Mouse (Mus musculus) Patski (cell line): ENCODE measurements at regions not wholly inside any gene's neighbourhood (a gene's known extent, or its start where the extent isn't known, plus 50 kb on each side); places are given as distances from the start of the nearest gene placed in this dataset.

Experiments used
- ATAC-seq: fragments of 100-300 bp; one replicate; pipeline ENCODE4 v1.8.0; 2021
- CTCF ChIA-PET: fragments of 350-600 bp; sonication (Branson Sonifier 250); formaldehyde crosslinking; loops from one replicate; lab custom pipeline; 2022; ENCODE audit warnings: inconsistent platforms; lab: Charles Lee
- POLR2A ChIA-PET: fragments of 350-600 bp; sonication (Branson Sonifier 250); formaldehyde crosslinking; loops from one replicate; lab custom pipeline; 2022; ENCODE audit warnings: antibody characterized with exemption, inconsistent platforms; lab: Charles Lee
- DNase-seq: peaks from one replicate; pipeline ENCODE4 v3.0.0-alpha.2; 2011; ENCODE audit warnings: low read depth, low spot score
- H3K27me3 ChIP-seq: fragments of 371-371 bp; one replicate; pipeline ENCODE4 v1.5.1; 2021
- CTCF ChIP-seq: fragments of 100-300 bp; IDR thresholded peaks from one replicate; pipeline ENCODE4 v1.5.1; 2021
- in situ Hi-C: fragments of 300-500 bp; cut with MboI; formaldehyde crosslinking; loops from 3 replicates; pipeline ENCODE4 v1.11.1; 2018; ENCODE audit warnings: low pct_unique_long_range_greater_than_20kb, mixed read lengths

DNA sequence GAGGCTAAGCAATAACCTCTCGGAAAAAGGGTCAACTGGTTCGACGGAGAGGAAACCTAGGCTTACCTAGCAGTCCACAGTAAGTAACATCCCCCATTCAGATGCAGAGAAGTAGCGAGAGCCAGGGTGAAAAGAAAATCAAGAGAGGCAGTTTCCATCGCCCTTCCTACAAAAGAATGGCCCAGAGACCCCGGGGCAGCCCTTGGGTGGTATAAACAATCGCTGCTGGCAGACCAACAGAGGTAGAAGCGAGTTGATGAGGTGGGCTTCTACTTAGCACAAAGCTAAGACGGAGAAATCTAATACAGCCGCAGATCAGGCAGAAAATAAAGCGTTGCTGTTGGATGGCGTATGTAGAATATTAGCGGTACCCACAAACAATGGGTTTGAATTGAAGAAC, 57.8 kb upstream of the Arl15 start:
- ATAC-seq (no peak), DNase-seq (no peak)
- POLR2A ChIA-PET, result no interaction called here
- CTCF ChIA-PET, result no interaction called here
- H3K27me3 ChIP-seq, result no peaks in the 10 kb centered on the region
- no peak for TF ChIP-seq CTCF
- in situ Hi-C loops, result no loop called here

DNA sequence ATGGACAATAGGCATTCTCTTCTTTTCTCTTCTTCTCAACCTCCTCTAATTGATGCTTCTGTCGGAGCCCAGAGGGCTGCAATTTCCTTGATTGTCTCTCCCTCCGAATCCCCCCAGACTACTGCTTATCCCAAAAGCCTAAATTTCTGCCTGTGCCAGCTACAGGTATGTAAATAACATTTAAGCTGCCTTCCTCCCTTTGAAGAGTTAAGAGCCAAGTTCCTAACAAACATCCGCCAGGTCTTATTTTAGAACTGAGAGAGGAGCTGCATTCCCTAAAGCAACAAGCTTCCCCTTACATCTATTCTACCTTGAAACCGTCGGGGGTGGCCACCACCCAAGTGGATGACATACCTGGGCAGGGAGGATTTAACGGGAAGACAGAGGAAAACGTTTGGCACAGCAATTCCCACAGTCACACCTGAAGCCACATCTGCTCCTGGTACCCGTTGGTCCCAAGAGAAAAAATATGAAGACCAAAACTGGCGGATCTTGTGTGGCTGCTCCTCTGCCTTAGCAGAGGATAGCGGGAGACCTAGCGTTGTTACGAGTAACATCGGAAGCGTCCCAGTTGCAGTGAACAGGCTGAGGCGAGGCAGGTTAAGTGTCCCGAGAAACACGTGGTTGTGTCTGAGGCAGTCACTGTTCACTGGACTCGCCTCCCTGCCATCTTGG, 58.6 kb upstream of the Arl15 start:
- no peak for TF ChIP-seq CTCF
- no peaks in the 10 kb centered on the region for H3K27me3 ChIP-seq
- ATAC-seq (no peak), DNase-seq (no peak)
- POLR2A ChIA-PET, result interaction anchor here (0.5 kb wide), 1 partner anchor 840 kb away, joined by 3 read pairs; no protein-coding TSS in a partner anchor
- in situ Hi-C loops, result no loop called here
- CTCF ChIA-PET, result no interaction called here

DNA sequence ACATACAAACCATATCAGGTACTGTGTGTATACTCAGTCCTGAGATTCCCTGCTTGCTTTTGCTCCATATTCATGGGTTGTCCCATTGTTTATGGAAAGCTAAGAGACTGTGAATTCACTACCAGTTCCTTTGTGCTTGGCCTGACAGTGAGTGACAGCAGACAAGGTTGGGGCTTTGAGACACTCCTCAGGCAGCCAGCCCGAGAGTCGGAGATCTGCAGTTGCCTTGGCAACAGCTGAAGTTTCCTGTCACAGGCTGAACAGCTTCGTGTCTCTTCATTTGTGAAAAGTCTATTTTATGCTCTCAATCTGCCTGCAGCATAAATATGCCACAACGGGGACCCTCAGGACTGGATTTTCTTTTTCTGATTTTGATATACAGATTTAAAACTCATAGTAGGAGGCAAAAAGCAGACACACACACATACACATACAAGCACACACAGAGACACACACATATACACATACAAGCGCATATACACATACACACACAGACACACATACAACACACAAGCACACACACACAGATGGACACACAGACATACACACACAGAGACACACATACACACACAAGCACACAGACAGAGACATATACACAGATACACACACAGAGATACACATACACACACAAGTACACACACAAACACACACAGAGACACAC, 60.0 kb upstream of the Arl15 start:
- CTCF ChIA-PET, result interaction anchor here (1.0 kb wide), 2 partner anchors 19 to 35 kb away, joined by 3 read pairs; no protein-coding TSS in a partner anchor
- in situ Hi-C loops, result no loop called here

DNA sequence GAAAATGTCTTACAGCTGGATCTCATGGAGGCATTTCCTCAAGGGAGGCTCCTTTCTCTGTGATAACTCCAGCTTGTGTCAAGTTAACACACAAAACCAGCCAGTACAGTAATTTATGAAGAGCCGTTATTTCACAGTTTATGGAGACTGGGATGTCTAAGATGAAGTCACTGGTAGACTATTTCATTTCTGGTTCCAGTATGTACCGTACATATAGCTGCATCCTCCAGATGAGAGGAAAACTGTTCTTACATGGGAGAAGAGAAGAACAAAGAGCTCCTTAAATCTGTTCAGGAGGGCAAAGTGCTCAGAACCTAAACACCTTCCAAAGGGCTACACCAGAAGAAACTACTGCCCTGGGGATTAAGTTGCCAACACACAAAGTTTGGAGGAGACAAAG, 60.6 kb upstream of the Arl15 start:
- ChIA-PET POLR2A (no interaction called here), CTCF (interaction anchor here (1.0 to 1.2 kb wide), 3 partner anchors 20 to 41 kb away, joined by 3 read pairs; no protein-coding TSS in a partner anchor)
- DNase-seq, result no peak
- H3K27me3 ChIP-seq, result no peaks in the 10 kb centered on the region
- in situ Hi-C loops, result no loop called here
- ATAC-seq, result no peak
- no peak for TF ChIP-seq CTCF

More for the DNA sequence above, 60.0 kb upstream of the Arl15 start:
- DNase-seq, result no peak
- H3K27me3 ChIP-seq, result no peaks in the 10 kb centered on the region
- POLR2A ChIA-PET, result no interaction called here
- ATAC-seq, result no peak
- TF ChIP-seq CTCF, result no peak

DNA sequence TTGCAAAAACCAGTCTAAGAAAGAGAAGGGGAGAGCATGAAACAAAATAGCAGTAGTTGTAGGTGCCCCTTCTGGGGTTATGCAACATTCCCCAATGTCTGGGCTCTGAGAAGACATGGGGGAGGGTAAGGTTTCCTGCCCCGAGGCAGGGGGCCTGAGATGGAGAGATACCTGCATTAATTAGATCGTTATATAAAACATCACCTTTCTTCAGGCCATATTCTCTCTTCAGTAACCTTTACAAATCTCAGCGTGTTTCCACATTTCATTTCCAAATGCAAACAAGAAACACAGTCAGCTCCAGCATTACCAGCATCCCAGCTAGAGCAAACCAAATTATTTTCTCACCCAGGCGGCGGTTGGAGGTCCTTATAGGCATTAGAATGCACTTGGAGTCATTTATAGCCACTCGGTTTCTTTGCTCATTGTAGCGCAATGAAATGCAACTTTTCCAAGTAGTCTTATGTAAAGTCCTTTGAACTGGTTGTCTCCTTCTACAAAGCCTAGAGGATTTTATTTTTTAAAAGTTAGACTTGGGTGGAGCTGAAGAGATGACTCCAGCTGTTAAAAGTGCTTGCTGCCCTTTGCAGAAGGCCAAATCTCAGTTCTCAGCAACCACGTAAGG, 63.4 kb upstream of the Arl15 start:
- no peak for ATAC-seq
- in situ Hi-C loops, result no loop called here
- H3K27me3 ChIP-seq, result no peaks in the 10 kb centered on the region
- no peak for TF ChIP-seq CTCF
- ChIA-PET POLR2A (interaction anchor here (0.7 kb wide), 1 partner anchor 102 kb away, joined by 5 read pairs; no protein-coding TSS in a partner anchor), CTCF (interaction anchor here (0.6 kb wide), 1 partner anchor 131 kb away, joined by 3 read pairs; no protein-coding TSS in a partner anchor)
- no peak for DNase-seq

DNA sequence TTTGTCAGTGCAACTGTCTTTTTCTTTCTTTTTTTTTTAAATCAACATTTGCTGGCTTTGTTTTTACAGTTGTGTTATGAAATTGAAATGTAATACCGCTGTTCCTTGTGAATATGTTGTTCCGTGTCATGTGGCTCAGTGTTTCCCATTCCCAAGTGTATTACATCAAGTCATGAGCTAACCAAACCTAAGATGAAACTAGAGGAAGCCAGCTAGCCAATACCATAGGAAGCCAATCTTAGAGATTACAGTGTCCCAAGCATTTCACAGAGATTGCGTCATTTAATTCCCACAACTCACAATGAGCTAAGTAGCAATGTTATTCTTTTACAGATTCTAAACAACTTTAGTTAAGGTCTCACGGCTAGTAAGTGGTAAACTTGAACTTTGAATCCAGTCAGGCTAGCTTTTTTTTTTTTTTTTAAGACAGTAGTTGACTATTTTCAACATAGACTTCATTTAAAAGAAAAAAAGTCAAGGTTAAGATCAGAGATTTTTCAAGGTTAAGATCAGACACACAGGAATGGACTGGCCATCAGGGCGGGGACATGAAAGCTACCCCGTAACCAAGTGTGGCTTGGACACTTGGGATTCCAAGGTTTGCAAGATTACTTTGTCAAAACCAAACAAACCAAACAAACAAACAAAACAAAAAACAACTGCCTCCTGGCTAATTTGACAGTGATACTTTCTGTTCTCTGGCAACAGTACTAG, 64.1 kb upstream of the Arl15 start:
- in situ Hi-C loops, result no loop called here
- ChIA-PET POLR2A (interaction anchor here (0.6 to 0.7 kb wide), 3 partner anchors 47 to 103 kb away, joined by 3 to 5 read pairs (median 3); no protein-coding TSS in a partner anchor), CTCF (interaction anchor here (0.6 kb wide), 1 partner anchor 131 kb away, joined by 3 read pairs; no protein-coding TSS in a partner anchor)
- ATAC-seq, result no peak
- no peak for TF ChIP-seq CTCF
- peak; percentile 22 for DNase-seq
- no peaks in the 10 kb centered on the region for H3K27me3 ChIP-seq

DNA sequence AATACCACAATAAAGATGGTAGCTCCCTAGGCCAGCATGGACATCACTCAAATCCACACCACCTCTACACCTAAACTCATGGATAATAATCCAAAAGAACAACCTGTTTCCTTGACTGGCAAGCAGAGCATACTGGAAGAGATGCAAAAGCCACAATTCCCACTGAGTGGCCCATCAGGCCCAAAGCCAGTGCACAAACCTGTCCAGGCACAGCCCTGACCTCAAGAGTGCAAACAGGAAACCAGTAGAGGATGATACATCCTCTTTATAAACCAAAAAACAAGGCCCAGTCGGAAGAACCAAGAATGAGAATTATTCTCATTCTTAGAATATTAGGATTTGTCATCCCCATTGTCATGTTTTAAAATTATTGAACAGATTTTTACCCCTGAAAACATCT, 64.7 kb upstream of the Arl15 start:
- ChIA-PET POLR2A (interaction anchor here (0.6 kb wide), 1 partner anchor 87 kb away, joined by 3 read pairs; no protein-coding TSS in a partner anchor), CTCF (no interaction called here)
- no peaks in the 10 kb centered on the region for H3K27me3 ChIP-seq
- in situ Hi-C loops, result no loop called here
- no peak for TF ChIP-seq CTCF
- ATAC-seq, result no peak
- no peak for DNase-seq

DNA sequence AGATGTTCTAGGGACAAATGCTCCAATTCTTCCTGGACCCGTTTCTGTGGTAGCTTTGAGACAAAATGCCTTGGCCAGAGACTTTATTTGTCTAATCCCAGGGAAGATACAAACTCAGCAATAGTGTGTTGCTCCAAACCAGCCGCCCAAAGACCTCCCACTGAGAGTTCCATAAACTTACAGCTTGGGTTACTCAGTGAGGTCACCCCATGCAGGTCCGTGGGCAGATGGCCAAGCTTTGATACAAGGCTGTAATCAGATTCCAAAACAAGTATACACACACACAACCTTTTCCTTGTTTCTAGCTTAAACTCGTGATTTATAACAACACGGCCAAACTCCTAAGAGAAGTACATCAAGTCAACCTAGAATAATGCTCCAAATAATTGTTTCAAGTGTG, 64.6 kb upstream of the Hspb3 start:
- ATAC-seq, result no peak
- in situ Hi-C loops, result no loop called here
- CTCF ChIA-PET, result interaction anchor here (1.0 to 1.3 kb wide), 4 partner anchors 16 to 122 kb away, joined by 3 to 4 read pairs (median 3); no protein-coding TSS in a partner anchor
- DNase-seq, result peak; percentile 42
- H3K27me3 ChIP-seq, result no peaks in the 10 kb centered on the region
- POLR2A ChIA-PET, result no interaction called here
- no peak for TF ChIP-seq CTCF

DNA sequence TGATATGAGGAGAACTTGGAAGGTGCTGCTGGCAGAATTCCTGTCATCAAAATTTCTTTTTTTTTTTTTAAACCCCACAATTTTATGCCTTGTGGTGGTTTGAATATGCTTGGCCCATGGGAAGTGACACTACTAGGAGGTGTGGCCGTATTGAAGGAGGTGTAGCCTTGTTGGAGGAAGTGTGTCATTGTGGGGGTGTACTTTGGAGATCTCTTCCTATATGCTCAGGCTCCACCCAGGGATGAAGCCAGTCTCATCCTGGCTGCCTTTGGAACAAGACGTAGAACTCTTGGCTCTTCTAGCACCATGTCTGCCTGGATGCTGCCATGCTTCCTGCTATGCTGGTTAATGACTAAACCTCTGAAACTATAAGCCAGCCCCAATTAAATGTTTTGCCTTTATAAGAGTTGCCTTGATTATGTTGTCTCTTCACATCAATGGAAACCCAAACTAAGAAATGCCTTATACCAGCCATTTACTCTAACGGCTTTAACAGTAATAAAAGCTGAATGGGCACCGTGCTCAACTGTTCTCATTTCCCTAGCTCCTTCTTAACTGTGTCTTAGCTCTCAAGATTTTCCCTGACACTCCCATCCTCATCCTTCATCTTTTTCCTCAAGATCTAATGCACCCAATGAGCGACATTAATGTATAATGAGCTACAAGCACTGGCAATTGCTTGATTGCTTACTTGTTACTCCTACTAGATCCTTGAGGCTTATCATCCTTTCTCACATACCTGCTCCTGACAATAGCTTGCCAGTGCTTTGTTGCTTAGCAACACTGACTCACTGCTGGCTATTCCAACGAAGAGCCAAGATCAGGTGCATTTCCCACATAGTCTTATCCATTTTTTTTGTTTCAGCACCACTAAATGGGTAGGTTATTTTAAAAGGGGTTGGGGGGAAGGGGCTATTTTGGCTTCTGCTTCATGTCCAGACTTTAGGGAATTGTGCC, 61.7 kb upstream of the Hspb3 start:
- no peak for DNase-seq
- no peak for ATAC-seq
- in situ Hi-C loops, result no loop called here
- H3K27me3 ChIP-seq, result no peaks in the 10 kb centered on the region
- POLR2A ChIA-PET, result no interaction called here
- TF ChIP-seq CTCF, result no peak
- CTCF ChIA-PET, result no interaction called here
